Mouse (Mus musculus): ENCODE results near the gene Gm7029.

DNA sequence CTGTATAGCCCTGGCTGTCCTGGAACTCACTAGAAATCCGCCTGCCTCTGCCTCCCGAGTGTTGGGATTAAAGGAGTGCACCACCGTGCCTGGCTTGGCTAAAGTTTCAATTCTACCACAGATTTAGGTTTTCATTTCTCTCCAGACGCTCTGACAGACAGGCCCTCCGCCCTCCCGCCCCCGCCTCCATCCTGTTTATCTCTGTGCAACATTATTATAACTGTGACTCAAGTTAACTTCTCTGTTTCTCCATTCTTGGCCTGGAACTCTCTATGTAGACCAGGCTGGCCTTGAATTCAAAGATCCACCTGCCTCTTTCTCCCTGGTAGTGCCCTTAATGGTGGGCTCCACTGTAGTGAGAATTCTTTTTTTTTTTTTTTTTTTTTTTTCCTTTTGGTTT lies 28.9 kb downstream of the Gm7029 start:
- TF ChIP-seq POLR2A (IDR thresholded peaks at IDR 0.05; ENCODE audit: borderline replicate concordance, low read depth, low read length) (no peak), CTCF (IDR thresholded peaks at IDR 0.05; ENCODE audit: low read depth, low read length) (no peak)

All from bone marrow macrophage, adult 2 months (primary cell).